ENCODE assay signal across 19 mouse cellular contexts in the genomic region with DNA sequence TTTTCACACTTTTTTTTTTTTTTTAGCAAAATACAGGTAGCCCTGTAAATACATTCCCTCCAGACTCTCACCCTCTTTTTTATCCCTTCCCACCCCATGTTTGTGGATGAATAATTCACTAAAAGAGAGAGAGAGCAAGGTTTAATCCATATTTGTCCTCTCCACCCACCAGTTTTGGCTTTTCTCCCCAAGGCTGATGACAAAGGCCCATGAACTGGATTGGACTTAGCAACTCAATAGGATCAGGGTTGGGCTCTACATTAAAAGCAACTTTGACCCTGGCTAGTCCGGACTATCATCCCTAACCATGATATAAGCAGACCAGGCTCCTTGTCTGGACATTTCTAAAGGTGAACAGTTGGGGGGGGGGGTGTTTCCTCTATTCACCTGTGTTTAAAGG. TPM values are rescaled to one million over a fixed set of nuclear protein-coding genes. Genes with fewer than 3 reads are reported as not detected.
"Had no signal": no experiment of that assay in that cellular context is flagged by ENCODE, and none has a peak within 500 bp of the region (broad histone marks: within the 10 kb centered on the region; RNA-seq: fewer than 3 reads in every experiment).

No protein-coding gene starts in this region.

- H3K9me3 ChIP-seq: midbrain, embryonic 12.5 days; neural tube, embryonic 13.5 days; neural tube, embryonic 15.5 days had no signal

- H3K27me3 ChIP-seq: midbrain, embryonic 12.5 days; neural tube, embryonic 13.5 days; neural tube, embryonic 15.5 days had no signal

- H3K27ac ChIP-seq: midbrain, embryonic 10.5 days; midbrain, embryonic 12.5 days; neural tube, embryonic 13.5 days; neural tube, embryonic 15.5 days had no signal

- H3K4me2 ChIP-seq: lung, embryonic 14.5 days; midbrain, embryonic 12.5 days; neural tube, embryonic 13.5 days; neural tube, embryonic 15.5 days had no signal

- H3K9ac ChIP-seq: lung, embryonic 14.5 days; midbrain, embryonic 12.5 days; neural tube, embryonic 13.5 days; neural tube, embryonic 15.5 days had no signal

- H3K4me3 ChIP-seq: midbrain, embryonic 10.5 days; midbrain, embryonic 12.5 days; myocyte; neural tube, embryonic 13.5 days; neural tube, embryonic 15.5 days had no signal

- DNase-seq: lung, embryonic 14.5 days; lung, postnatal 10 days; lung, postnatal 4 days; midbrain, embryonic 14.5 days; right cerebral cortex, adult 18-20 months; right cerebral cortex, postnatal 25 days; right cerebral cortex, postnatal 4 days; spleen, adult 18-20 months; thymus, adult 18-20 months; thymus, postnatal 14 days; thymus, postnatal 36 days had no signal

- H3K4me1 ChIP-seq: midbrain, embryonic 10.5 days; midbrain, embryonic 12.5 days; neural tube, embryonic 13.5 days; neural tube, embryonic 15.5 days had no signal

- ATAC-seq: midbrain, embryonic 16.5 days had no signal

RNA-seq across cellular contexts. Expression of a gene that starts 33.2 kb away (rescaled TPM):
- total RNA-seq: megakaryocyte, adult 5-6 weeks; megakaryocyte-erythroid progenitor cell, adult 5-6 weeks had no signal
